Mouse (Mus musculus): ENCODE data around the gene Mtmr2. TPM values are rescaled to one million over a fixed set of nuclear protein-coding genes. Genes with fewer than 3 reads are reported as not detected.
"Not testable (repeated sequence)": the region's sequence is repeated elsewhere in the genome, so short reads cannot be mapped to it uniquely, and the experiment has no call there.

Mtmr2 gene
- 44.1 and 44.3 TPM in 2 replicates for polyA plus RNA-seq (2012; rRNA removed)

- Histone ChIP-seq H3K4me3 (replicated peaks; ENCODE audit: insufficient read depth, low read depth, low read length) (peak within 1 kb of the TSS; percentile 96), H3K27ac (ENCODE audit: insufficient read depth, low read length) (peak within 1 kb of the TSS; percentile 91), H3K27me3 (ENCODE audit: control insufficient read depth, insufficient read depth, low read length) (no peaks in the 10 kb centered on the region), H3K4me1 (ENCODE audit: control insufficient read depth, insufficient read depth, low read length) (no peaks in the 10 kb centered on the region; the same call in 1 of the 2 replicates)
- 31% methylated on average over 2 of the region's 2 CpGs for WGBS
- no peak for DNase-seq
- no peak for TF ChIP-seq CTCF (IDR thresholded peaks at IDR 0.05; ENCODE audit: borderline replicate concordance, insufficient read depth, low read depth, low read length)
- no peak for TF ChIP-seq POLR2A (IDR thresholded peaks at IDR 0.05; ENCODE audit: borderline replicate concordance, insufficient read depth, low read length)
Observed at GRCm38 (mm10) chr9:13748404-13748797, at the start of gene Mtmr2. Gene Mtmr2, plus strand, starts transcription at chr9:13748410.

DNA sequence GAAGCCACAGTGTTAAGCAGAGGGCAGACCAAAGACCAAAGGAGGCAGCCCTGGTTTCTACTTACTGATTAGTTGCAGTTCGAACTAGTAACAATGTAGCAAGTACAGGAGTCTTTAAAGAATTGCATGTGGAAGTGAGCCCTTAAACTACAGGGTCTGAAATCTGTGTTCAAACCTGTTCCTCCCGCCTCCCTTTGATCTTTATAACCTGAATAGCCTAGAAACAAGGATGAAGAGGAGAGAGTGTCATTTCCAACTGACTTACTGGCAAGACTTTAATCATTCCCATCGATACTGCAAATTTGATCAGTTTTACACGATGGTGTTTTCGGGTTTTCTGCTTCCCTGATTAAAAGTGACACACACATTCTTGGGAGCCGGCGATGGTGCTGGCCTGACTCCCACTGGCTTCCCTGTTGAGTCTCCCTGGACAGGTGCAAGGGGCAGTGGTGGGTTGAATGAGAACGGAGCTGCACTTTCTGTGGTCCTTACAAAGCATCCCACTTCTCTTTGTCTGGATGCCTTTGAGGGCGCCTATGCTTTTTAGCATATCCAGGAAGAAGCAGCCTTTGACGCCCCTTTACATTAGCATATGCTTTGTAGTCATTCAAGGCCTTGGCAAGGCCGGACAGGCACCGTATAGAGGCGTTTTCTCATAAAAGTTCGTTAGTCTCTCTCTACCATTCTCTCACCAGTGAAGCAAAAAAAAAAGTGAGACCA, 49.0 kb upstream of the Mtmr2 start:
- Histone ChIP-seq H3K4me1 (ENCODE audit: control insufficient read depth, insufficient read depth, low read length) (peaks cover 5% of the 10 kb centered on the region; the same call in 1 of the 2 replicates), H3K27ac (ENCODE audit: insufficient read depth, low read length) (no peak overlapping the region), H3K4me3 (replicated peaks; ENCODE audit: insufficient read depth, low read depth, low read length) (no peak overlapping the region), H3K27me3 (ENCODE audit: control insufficient read depth, insufficient read depth, low read length) (no peaks in the 10 kb centered on the region)
- no peak for DNase-seq
- WGBS, result 63% methylated on average over 14 of the region's 14 CpGs
- TF ChIP-seq POLR2A (IDR thresholded peaks at IDR 0.05; ENCODE audit: borderline replicate concordance, insufficient read depth, low read length) (no peak), CTCF (IDR thresholded peaks at IDR 0.05; ENCODE audit: borderline replicate concordance, insufficient read depth, low read depth, low read length) (no peak)

- Histone ChIP-seq H3K27ac (ENCODE audit: insufficient read depth, low read length) (no peak overlapping the region), H3K4me3 (replicated peaks; ENCODE audit: insufficient read depth, low read depth, low read length) (no peak overlapping the region), H3K27me3 (ENCODE audit: control insufficient read depth, insufficient read depth, low read length) (no peaks in the 10 kb centered on the region), H3K4me1 (ENCODE audit: control insufficient read depth, insufficient read depth, low read length) (peaks cover under 1% of the 10 kb centered on the region; the same call in 1 of the 2 replicates)
- DNase-seq, result no peak
- TF ChIP-seq CTCF (IDR thresholded peaks at IDR 0.05; ENCODE audit: borderline replicate concordance, insufficient read depth, low read depth, low read length) (no peak), POLR2A (IDR thresholded peaks at IDR 0.05; ENCODE audit: borderline replicate concordance, insufficient read depth, low read length) (no peak)
- WGBS, result 71% methylated on average over 5 of the region's 5 CpGs
Observed at GRCm38 (mm10) chr9:13699781-13700116, 48.5 kb upstream of the Mtmr2 start.

- TF ChIP-seq CTCF (IDR thresholded peaks at IDR 0.05; ENCODE audit: borderline replicate concordance, insufficient read depth, low read depth, low read length) (no peak), POLR2A (IDR thresholded peaks at IDR 0.05; ENCODE audit: borderline replicate concordance, insufficient read depth, low read length) (no peak)
- Histone ChIP-seq H3K4me1 (ENCODE audit: control insufficient read depth, insufficient read depth, low read length) (no peaks in the 10 kb centered on the region), H3K4me3 (replicated peaks; ENCODE audit: insufficient read depth, low read depth, low read length) (no peak overlapping the region), H3K27ac (ENCODE audit: insufficient read depth, low read length) (no peak overlapping the region), H3K27me3 (ENCODE audit: control insufficient read depth, insufficient read depth, low read length) (no peaks in the 10 kb centered on the region)
- no peak for DNase-seq
- 97% methylated on average over 12 of the region's 12 CpGs for WGBS
Observed at GRCm38 (mm10) chr9:13701773-13702172, 46.4 kb upstream of the Mtmr2 start.

- no peak for DNase-seq
- Histone ChIP-seq H3K4me3 (replicated peaks; ENCODE audit: insufficient read depth, low read depth, low read length) (no peak overlapping the region), H3K27ac (ENCODE audit: insufficient read depth, low read length) (no peak overlapping the region), H3K27me3 (ENCODE audit: control insufficient read depth, insufficient read depth, low read length) (no peaks in the 10 kb centered on the region), H3K4me1 (ENCODE audit: control insufficient read depth, insufficient read depth, low read length) (no peaks in the 10 kb centered on the region)
- TF ChIP-seq POLR2A (IDR thresholded peaks at IDR 0.05; ENCODE audit: borderline replicate concordance, insufficient read depth, low read length), result no peak
- no peak for TF ChIP-seq CTCF (IDR thresholded peaks at IDR 0.05; ENCODE audit: borderline replicate concordance, insufficient read depth, low read depth, low read length)
- 92% methylated on average over 2 of the region's 2 CpGs for WGBS
Observed at GRCm38 (mm10) chr9:13703100-13703499, 45.1 kb upstream of the Mtmr2 start.

DNA sequence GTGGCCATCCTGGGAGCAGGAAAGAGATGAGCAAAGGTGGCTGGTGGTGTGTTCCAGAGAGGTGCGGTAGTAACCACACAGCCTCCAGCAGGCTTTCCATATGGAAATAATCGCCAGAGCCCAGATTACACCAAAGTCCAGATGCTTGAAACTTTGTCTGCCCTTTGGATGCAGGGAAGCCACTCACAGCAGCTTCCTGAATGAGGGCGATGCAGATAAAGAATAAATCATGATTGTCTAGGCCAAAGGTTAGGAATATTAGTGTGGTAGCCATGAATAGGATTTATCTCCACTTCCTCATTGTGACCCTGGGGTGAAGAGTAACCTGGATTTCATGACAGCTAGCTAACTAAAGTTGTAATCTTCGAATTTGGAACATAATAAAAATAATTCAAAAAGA, 43.3 kb upstream of the Mtmr2 start:
- 78% methylated on average over 4 of the region's 4 CpGs for WGBS
- no peaks in the 10 kb centered on the region for H3K27me3 ChIP-seq (ENCODE audit: control insufficient read depth, insufficient read depth, low read length)
- H3K27ac ChIP-seq (ENCODE audit: insufficient read depth, low read length), result no peak overlapping the region
- TF ChIP-seq CTCF (IDR thresholded peaks at IDR 0.05; ENCODE audit: borderline replicate concordance, insufficient read depth, low read depth, low read length) (no peak), POLR2A (IDR thresholded peaks at IDR 0.05; ENCODE audit: borderline replicate concordance, insufficient read depth, low read length) (no peak)
- no peak overlapping the region for H3K4me3 ChIP-seq (replicated peaks; ENCODE audit: insufficient read depth, low read depth, low read length)
- DNase-seq, result no peak
- no peaks in the 10 kb centered on the region for H3K4me1 ChIP-seq (ENCODE audit: control insufficient read depth, insufficient read depth, low read length)

- DNase-seq, result no peak
- Histone ChIP-seq H3K4me1 (ENCODE audit: control insufficient read depth, insufficient read depth, low read length) (no peaks in the 10 kb centered on the region), H3K27me3 (ENCODE audit: control insufficient read depth, insufficient read depth, low read length) (no peaks in the 10 kb centered on the region), H3K27ac (ENCODE audit: insufficient read depth, low read length) (no peak overlapping the region), H3K4me3 (replicated peaks; ENCODE audit: insufficient read depth, low read depth, low read length) (no peak overlapping the region)
- TF ChIP-seq CTCF (IDR thresholded peaks at IDR 0.05; ENCODE audit: borderline replicate concordance, insufficient read depth, low read depth, low read length) (no peak), POLR2A (IDR thresholded peaks at IDR 0.05; ENCODE audit: borderline replicate concordance, insufficient read depth, low read length) (no peak)
- 50% methylated on average over 3 of the region's 3 CpGs for WGBS
Observed at GRCm38 (mm10) chr9:13707066-13707555, 41.1 kb upstream of the Mtmr2 start.

DNA sequence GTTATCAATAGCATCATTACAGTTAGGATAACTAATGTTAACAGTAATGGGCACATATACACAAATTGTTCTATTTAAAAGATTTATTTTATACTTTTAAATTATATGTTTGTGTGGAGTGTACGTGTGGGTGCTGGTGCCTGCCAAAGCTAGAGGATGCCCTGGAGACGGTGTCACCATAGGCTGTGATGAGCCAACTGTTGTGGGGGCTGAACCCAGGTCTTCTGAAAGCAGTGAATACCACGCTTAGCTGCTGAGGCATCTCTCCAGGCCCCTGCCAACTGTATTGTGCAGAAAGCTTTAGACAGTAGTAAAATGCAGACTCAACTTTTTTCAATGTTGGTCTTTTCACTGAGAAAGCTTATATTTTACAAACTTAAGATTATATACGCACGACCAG, 38.8 kb upstream of the Mtmr2 start:
- TF ChIP-seq POLR2A (IDR thresholded peaks at IDR 0.05; ENCODE audit: borderline replicate concordance, insufficient read depth, low read length) (no peak), CTCF (IDR thresholded peaks at IDR 0.05; ENCODE audit: borderline replicate concordance, insufficient read depth, low read depth, low read length) (no peak)
- no peak overlapping the region for H3K4me3 ChIP-seq (replicated peaks; ENCODE audit: insufficient read depth, low read depth, low read length)
- WGBS, result 65% methylated on average over 5 of the region's 5 CpGs
- no peaks in the 10 kb centered on the region for H3K4me1 ChIP-seq (ENCODE audit: control insufficient read depth, insufficient read depth, low read length)
- DNase-seq, result no peak
- no peaks in the 10 kb centered on the region for H3K27me3 ChIP-seq (ENCODE audit: control insufficient read depth, insufficient read depth, low read length)
- H3K27ac ChIP-seq (ENCODE audit: insufficient read depth, low read length), result no peak overlapping the region

- H3K27me3 ChIP-seq (ENCODE audit: control insufficient read depth, insufficient read depth, low read length); H3K27ac ChIP-seq (ENCODE audit: insufficient read depth, low read length); H3K4me3 ChIP-seq (replicated peaks; ENCODE audit: insufficient read depth, low read depth, low read length); H3K4me1 ChIP-seq (ENCODE audit: control insufficient read depth, insufficient read depth, low read length); DNase-seq: not testable (repeated sequence)
- WGBS, result 66% methylated on average over 2 of the region's 2 CpGs
Observed at GRCm38 (mm10) chr9:13715891-13716290, 32.3 kb upstream of the Mtmr2 start.

Measured in cerebellum, adult 2 months (tissue).